Mouse (Mus musculus) embryonic facial prominence, embryonic 12.5 days (tissue): ENCODE measurements around the gene Ccnjl. TPM values are rescaled to one million over a fixed set of nuclear protein-coding genes. Genes with fewer than 3 reads are reported as not detected.

ENCODE experiments used
- ATAC-seq: fragments of 200-750 bp; cut with Nextera tagmentation; 2 replicates; pipeline ENCODE4 v1.8.0; 2017; ENCODE audit not compliant: insufficient number of reproducible peaks, insufficient read depth, low FRiP score, low TSS enrichment
- H3K27ac ChIP-seq: fragments of 300-500 bp; sonication (generic); 2 replicates; pipeline ENCODE4 v1.5.1; 2016; ENCODE audit warnings: mild to moderate bottlenecking
- H3K27me3 ChIP-seq: fragments of 300-500 bp; sonication (generic); 2 replicates; pipeline ENCODE4 v1.6.1; 2016; ENCODE audit warnings: mild to moderate bottlenecking, moderate library complexity
- H3K36me3 ChIP-seq: fragments of 300-500 bp; sonication (generic); 2 replicates; pipeline ENCODE4 v1.6.1; 2016; ENCODE audit warnings: mild to moderate bottlenecking
- H3K4me1 ChIP-seq: fragments of 300-500 bp; sonication (generic); 2 replicates; pipeline ENCODE4 v1.6.1; 2016
- H3K4me2 ChIP-seq: fragments of 300-500 bp; sonication (generic); replicated peaks from 2 replicates; pipeline ENCODE4 v1.6.1; 2016; ENCODE audit warnings: mild to moderate bottlenecking, moderate library complexity
- H3K4me3 ChIP-seq: fragments of 300-500 bp; sonication (generic); 2 replicates; pipeline ENCODE4 v1.5.1; 2016; ENCODE audit warnings: mild to moderate bottlenecking
- H3K9ac ChIP-seq: fragments of 300-500 bp; sonication (generic); 2 replicates; pipeline ENCODE4 v1.6.1; 2016; ENCODE audit warnings: mild to moderate bottlenecking, moderate library complexity
- H3K9me3 ChIP-seq: fragments of 300-500 bp; sonication (generic); 2 replicates; pipeline ENCODE4 v1.6.1; 2016; ENCODE audit warnings: mild to moderate bottlenecking, moderate library complexity
- WGBS: fragments of 180-500 bp; shearing (Covaris S2); methylation state at CpG from one replicate; pipeline ENCODE4 v1.1.7; 2016; 5-methylcytosine and 5-hydroxymethylcytosine counted together
- polyA plus RNA-seq: library from polyadenylated mRNA; unstranded; fragments of >200 nt; fragmentation: Nextera tagmentation; extraction: Ambion mirVana; gene quantifications from 2 replicates; pipeline ENCODE4 v1.2.1, GENCODE M21; 2016

Gene Ccnjl
- polyA plus RNA-seq = 22.7 and 23.6 TPM in 2 replicates

DNA sequence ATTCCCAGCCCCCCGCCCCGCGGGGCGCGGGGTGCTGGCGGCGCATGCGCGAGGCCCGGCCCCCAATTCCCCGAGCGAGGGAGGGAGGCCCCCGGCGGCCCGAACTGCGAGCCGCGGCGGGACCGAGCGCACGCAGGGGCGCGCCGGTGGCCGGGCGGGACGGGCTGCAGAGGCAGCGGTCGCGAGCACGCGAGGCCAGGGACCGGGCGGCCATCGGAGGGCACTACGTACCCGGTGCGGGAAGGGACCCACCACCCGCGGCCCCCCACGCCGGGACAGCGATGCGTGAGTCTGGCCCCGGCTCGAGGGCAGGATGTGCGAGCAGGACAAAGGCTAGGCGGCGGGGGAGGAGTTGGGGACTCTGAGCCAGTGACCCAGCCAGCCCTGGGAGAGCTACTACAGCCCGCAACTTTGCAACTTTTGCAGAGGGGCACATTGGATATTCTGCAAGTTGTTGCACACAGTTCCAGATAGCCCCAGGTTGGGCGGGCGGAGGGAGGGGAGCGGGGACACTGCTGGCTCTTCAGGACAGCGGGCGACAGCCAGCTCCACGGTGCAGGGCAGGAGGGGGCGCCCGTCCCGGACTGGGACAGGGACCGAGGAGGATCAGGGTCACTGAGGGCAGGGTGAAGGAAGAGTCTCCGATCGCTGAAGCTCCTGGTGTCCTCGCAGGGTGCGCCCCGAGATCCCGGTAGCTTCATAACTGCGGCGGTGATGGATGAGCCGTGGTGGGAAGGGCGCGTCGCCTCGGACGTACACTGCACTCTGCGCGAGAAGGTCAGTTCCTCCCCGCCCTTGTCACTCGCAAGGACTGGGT is at the start of gene Ccnjl:
Ccnjl (plus strand) TSS at position 102 of the 817 bp plus-strand sequence.
- Histone ChIP-seq H3K36me3 (peaks cover 18% of the 10 kb centered on the region), H3K4me3 (peak within 1 kb of the TSS; percentile 80), H3K9me3 (no peaks in the 10 kb centered on the region), H3K4me1 (peaks cover 16% of the 10 kb centered on the region), H3K4me2 (peak within 1 kb of the TSS; percentile 67), H3K27ac (peak within 1 kb of the TSS; percentile 83), H3K9ac (peak within 1 kb of the TSS; percentile 90), H3K27me3 (no peaks in the 10 kb centered on the region; the same call in 1 of the 2 replicates)
- WGBS = under 1% methylated on average over 72 of the region's 79 CpGs
- peak; percentile 85 for ATAC-seq

GRCm38 (mm10) chr11:43479376-43479775 is 49.2 kb upstream of the Ccnjl start:
- WGBS = 65% methylated on average over 3 of the region's 3 CpGs
- Histone ChIP-seq H3K27ac (no peak overlapping the region), H3K9ac (no peak overlapping the region), H3K36me3 (no peaks in the 10 kb centered on the region), H3K27me3 (peaks cover 3% of the 10 kb centered on the region; the same call in 1 of the 2 replicates), H3K4me3 (no peak overlapping the region), H3K9me3 (no peaks in the 10 kb centered on the region), H3K4me2 (no peak overlapping the region), H3K4me1 (peaks cover 34% of the 10 kb centered on the region)
- no peak for ATAC-seq

DNA sequence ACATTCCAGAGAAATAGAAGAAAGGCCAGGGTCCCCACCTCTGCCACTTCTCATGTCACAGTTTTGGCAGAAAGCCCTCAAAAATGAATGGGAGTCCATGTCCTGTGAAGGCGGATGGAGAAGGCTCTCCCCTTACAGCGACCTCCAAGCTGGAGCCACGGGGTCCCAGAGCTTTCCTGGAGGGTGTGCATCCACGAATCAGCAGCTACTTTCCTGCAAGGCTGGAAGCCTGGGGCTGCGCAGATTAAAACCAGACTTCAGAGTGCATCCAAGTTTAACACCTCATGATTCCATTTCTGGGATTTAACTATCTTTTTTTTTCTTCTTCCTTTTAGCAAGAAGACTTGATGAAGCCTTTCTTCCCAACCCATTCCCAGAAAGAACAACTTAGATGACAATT is 48.0 kb upstream of the Ccnjl start:
- Histone ChIP-seq H3K27ac (peak overlapping the region; percentile 33; the same call in 1 of the 2 replicates), H3K9ac (no peak overlapping the region), H3K36me3 (no peaks in the 10 kb centered on the region), H3K27me3 (no peaks in the 10 kb centered on the region), H3K4me2 (no peak overlapping the region), H3K9me3 (no peaks in the 10 kb centered on the region), H3K4me3 (no peak overlapping the region), H3K4me1 (peaks cover 31% of the 10 kb centered on the region)
- no peak for ATAC-seq
- 26% methylated on average over 5 of the region's 5 CpGs for WGBS

DNA sequence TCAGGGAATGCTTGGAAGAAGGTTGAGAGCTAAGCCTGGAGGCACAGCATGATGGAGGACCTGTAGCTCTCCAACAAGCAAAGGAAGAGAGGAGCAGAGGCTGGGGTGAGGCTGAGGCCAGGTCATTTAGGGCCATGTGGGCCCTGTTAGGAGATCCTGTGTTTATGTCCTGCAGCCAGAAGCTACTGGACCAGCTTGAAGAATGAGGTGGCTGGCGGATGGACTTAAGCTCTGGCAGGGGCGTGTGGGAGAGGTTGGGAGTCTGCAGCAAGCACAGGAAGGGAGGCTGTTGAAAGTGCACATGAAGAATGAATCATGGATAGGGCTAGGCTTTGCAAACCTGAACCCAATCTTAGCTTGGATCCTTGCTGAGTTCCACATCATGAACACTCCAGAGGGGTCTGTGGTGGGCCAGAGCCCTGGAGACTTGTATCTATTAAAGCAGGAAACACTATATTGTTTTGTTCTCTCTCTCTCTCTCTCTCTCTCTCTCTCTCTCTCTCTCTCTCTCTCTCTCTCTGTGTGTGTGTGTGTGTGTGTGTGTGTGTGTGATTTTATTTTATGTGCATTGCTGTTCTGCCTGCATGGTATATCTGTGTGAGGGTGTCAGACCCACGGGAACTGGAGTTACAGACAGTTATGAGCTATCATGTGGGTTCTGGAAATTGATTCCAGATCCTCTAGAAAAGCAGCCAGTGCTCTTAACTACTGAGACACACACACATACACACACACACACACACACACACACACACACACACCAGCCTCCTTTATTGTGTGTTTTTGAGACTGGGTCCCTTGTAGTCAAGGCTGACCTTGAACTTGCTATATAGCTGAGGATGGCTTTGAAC is 46.7 kb upstream of the Ccnjl start:
- Histone ChIP-seq H3K4me1 (peaks cover 31% of the 10 kb centered on the region), H3K36me3 (no peaks in the 10 kb centered on the region), H3K9me3 (no peaks in the 10 kb centered on the region), H3K27ac (0 out of 2 replicates have a peak overlapping the region, but pooled peaks have one; percentile 50), H3K4me3 (no peak overlapping the region), H3K27me3 (no peaks in the 10 kb centered on the region), H3K9ac (no peak overlapping the region), H3K4me2 (no peak overlapping the region)
- 44% methylated on average over 3 of the region's 3 CpGs for WGBS
- ATAC-seq = no peak

DNA sequence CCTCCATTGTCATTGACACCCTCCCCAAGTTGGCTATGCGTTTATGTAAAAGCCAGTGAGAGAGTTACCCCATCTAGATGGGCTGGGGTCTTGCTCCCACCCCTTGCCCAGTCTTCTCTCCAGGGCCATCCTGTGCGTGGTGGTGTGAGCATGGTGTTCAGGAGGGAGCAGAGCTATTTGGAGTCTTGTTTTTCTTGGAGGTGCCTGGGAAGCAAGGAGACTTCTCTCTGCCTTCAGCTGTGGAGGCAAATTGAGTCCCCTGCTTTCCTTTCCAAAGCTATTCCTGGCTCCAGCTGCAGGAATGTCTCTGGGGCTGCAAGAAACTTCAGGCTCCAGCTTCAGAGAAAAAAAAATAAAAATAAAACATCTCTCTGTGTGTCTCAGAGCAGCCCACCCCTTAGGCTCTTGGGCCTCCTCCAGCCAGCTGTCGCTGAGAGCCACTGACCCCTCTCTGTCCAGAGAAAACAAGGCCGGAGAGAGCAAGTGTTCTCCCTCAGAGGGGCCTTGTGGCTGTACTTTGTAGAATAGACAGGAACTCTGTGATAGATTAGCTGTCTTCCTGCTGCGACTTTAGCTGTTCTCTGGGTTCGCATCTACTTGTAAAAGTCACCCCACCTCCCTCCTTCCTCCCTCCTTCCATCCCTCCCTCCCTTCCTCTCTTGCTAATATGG is 45.3 kb upstream of the Ccnjl start:
- Histone ChIP-seq H3K4me2 (no peak overlapping the region), H3K27ac (peak overlapping the region; percentile 74), H3K4me3 (no peak overlapping the region), H3K36me3 (no peaks in the 10 kb centered on the region), H3K27me3 (no peaks in the 10 kb centered on the region), H3K9ac (no peak overlapping the region), H3K4me1 (peaks cover 31% of the 10 kb centered on the region), H3K9me3 (no peaks in the 10 kb centered on the region)
- whole genome bisulfite sequencing = 34% methylated on average over 6 of the region's 6 CpGs
- ATAC-seq = no peak

DNA sequence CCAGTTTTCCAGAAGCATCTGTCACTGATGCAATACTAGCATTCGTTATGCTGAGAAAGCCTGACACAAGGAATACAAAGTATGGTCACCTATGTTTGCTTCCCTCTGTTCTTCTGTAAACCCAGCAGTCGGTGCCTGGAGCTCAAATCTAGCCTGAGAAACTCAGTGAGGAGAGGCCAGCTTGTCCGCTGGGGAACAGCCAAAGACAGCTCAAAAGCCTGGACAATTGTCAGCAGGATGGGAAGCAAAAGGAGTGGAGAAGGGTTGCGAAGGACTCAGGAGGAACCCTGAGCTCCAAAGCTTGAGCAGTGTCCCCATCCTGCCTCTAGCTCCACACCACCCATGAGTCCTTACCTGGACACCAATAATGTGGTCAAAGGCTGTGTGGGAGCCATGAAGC is 44.5 kb upstream of the Ccnjl start:
- Histone ChIP-seq H3K4me1 (peaks cover 31% of the 10 kb centered on the region), H3K9me3 (no peaks in the 10 kb centered on the region), H3K36me3 (no peaks in the 10 kb centered on the region), H3K4me3 (no peak overlapping the region), H3K27ac (no peak overlapping the region), H3K9ac (no peak overlapping the region), H3K4me2 (no peak overlapping the region), H3K27me3 (no peaks in the 10 kb centered on the region)
- ATAC-seq = no peak
- WGBS = 83% methylated on average over 4 of the region's 4 CpGs

DNA sequence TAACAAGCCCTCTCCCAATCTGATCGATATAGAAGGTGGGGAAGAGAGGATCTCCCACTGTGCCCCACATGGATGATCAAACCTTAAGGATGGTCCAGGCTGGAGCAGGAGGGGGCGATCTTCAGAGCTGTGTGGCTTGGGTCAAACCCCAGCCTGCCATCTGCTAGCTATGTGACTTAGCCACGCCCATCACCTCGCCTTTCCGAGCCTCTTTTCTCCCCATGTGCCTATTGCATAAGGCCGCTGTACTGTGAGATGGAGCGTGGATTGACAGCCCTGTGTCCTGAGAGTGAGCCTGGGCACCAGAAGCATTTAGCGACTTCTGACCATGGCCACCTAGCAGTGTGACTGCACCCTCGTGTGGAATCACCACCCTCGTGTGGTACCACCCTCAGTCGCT is 43.9 kb upstream of the Ccnjl start:
- H3K36me3 ChIP-seq = no peaks in the 10 kb centered on the region
- no peak overlapping the region for H3K4me2 ChIP-seq
- H3K9me3 ChIP-seq = no peaks in the 10 kb centered on the region
- no peak overlapping the region for H3K9ac ChIP-seq
- no peak overlapping the region for H3K27ac ChIP-seq
- no peaks in the 10 kb centered on the region for H3K27me3 ChIP-seq
- H3K4me3 ChIP-seq = no peak overlapping the region
- 50% methylated on average over 11 of the region's 11 CpGs for WGBS
- H3K4me1 ChIP-seq = peaks cover 31% of the 10 kb centered on the region
- ATAC-seq = no peak

- ATAC-seq = no peak
Observed at GRCm38 (mm10) chr11:43485855-43486254, 42.7 kb upstream of the Ccnjl start.

DNA sequence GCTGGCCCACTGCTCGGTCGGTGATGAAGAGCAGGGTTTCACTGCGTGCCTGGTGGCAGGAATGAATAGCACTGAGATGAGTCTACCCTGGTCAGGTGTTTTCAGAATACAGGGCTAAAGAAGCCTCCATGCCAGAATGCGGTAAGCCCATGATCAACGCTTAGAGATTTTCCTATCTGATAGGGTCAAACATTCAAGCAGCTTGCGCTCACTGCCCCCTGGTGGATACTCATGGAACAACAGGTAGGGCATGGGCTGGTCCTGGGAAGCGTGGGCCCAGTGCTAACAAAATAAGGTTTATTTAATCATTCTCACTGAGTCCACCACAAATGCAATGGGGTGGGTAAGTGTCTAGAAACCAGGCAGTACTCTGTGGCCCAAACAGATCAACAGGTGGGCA is 35.9 kb upstream of the Ccnjl start:
- Histone ChIP-seq H3K4me3 (no peak overlapping the region), H3K9ac (no peak overlapping the region), H3K36me3 (no peaks in the 10 kb centered on the region), H3K4me2 (no peak overlapping the region), H3K27me3 (no peaks in the 10 kb centered on the region), H3K27ac (no peak overlapping the region), H3K9me3 (no peaks in the 10 kb centered on the region), H3K4me1 (no peaks in the 10 kb centered on the region)
- 27% methylated on average over 7 of the region's 7 CpGs for WGBS
- no peak for ATAC-seq

More at GRCm38 (mm10) chr11:43485855-43486254, 42.7 kb upstream of the Ccnjl start:
- no peak overlapping the region for H3K27ac ChIP-seq
- H3K4me2 ChIP-seq = no peak overlapping the region
- WGBS = 87% methylated on average over 9 of the region's 9 CpGs
- H3K9me3 ChIP-seq = no peaks in the 10 kb centered on the region
- H3K36me3 ChIP-seq = no peaks in the 10 kb centered on the region
- H3K4me3 ChIP-seq = no peak overlapping the region
- H3K27me3 ChIP-seq = no peaks in the 10 kb centered on the region
- H3K4me1 ChIP-seq = peaks cover 23% of the 10 kb centered on the region; the same call in 1 of the 2 replicates
- H3K9ac ChIP-seq = no peak overlapping the region

DNA sequence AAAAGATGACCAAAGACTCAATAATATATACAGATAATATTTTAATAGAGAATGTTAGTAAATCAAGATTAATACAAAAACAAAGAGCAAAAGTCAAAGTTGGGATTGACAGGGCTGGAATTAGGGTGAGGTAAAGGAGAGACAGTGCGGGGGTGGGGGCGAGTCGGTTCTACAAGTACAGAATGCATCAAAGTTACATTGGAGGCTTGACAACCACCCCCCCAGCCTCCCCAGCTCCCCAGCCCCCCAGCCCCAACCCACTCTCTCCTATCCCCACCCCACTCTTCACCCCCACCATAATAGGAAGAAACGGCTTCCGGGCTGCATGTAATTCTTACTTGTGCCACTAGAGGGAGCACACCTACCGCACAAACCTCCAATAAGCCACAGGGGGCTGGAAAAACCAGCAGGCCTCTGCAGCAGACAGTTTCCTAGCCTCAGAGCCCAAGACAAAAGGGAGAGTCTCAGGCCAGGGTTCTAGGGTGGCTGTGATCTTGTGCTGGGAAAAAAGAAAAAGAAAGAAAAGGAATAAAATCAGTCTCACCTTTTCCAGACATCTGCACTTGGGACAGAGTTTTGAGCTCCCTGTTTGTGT is 34.7 kb upstream of the Ccnjl start:
- Histone ChIP-seq H3K36me3 (no peaks in the 10 kb centered on the region), H3K9ac (0 out of 2 replicates have a peak overlapping the region, but pooled peaks have one; percentile 12), H3K27me3 (no peaks in the 10 kb centered on the region), H3K4me2 (no peak overlapping the region), H3K9me3 (no peaks in the 10 kb centered on the region), H3K4me3 (no peak overlapping the region), H3K4me1 (no peaks in the 10 kb centered on the region), H3K27ac (no peak overlapping the region)
- ATAC-seq = peak; percentile 71; the same call in 1 of the 2 replicates
- WGBS = 24% methylated on average over 6 of the region's 6 CpGs

DNA sequence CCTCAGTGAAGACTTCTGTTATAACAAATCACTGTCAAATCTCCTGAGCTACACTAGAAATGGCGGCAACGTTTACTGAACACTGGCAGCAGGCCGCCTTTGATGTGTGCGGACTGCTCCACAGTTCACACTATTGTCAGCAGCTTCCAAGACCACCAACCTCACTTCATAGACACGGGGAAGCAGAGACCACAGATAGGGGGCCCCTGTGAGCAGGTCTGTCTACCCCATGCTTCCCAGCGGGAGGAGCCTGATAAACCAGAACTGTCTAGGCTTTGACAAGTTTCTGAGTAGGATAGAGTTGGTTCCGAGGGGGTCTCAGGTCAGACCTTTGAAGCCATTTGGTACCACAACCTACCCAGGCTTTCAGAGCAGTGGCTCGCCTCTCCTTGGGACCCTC is 33.5 kb upstream of the Ccnjl start:
- ATAC-seq = no peak
- WGBS = 53% methylated on average over 8 of the region's 8 CpGs

More for the DNA sequence above, 33.5 kb upstream of the Ccnjl start:
- Histone ChIP-seq H3K4me3 (no peak overlapping the region), H3K27me3 (no peaks in the 10 kb centered on the region), H3K27ac (no peak overlapping the region), H3K36me3 (no peaks in the 10 kb centered on the region), H3K9ac (no peak overlapping the region), H3K4me1 (no peaks in the 10 kb centered on the region), H3K4me2 (no peak overlapping the region), H3K9me3 (no peaks in the 10 kb centered on the region)
